Mouse (Mus musculus) T-helper 1 cell (primary cell): ENCODE measurements around the gene Zfp182.

Experiments used
- in situ Hi-C: fragments of 300-600 bp; cut with MboI, MseI; formaldehyde crosslinking; loops from one replicate; pipeline ENCODE4 v1.15.1; 2025; ENCODE audit warnings: high pct_unique_total_duplicates

The Zfp182 gene

GRCm38 (mm10) chrX:21061866-21062543 is at the start of gene Zfp182:
Gene Zfp182 (minus strand): TSS chrX:21062316.
- in situ Hi-C loops: no loop called here

- in situ Hi-C loops: no loop called here
Measured at GRCm38 (mm10) chrX:21089867-21090239, 27.7 kb upstream of the Zfp182 start.

GRCm38 (mm10) chrX:21088983-21089866 is 27.1 kb upstream of the Zfp182 start, which contains the start of gene Zfp300:
Gene Zfp300 (minus strand): TSS chrX:21089527.
- in situ Hi-C loops: no loop called here

- in situ Hi-C loops: no loop called here
Measured at GRCm38 (mm10) chrX:21088645-21088982, 26.5 kb upstream of the Zfp182 start.

- in situ Hi-C loops: no loop called here
Measured at GRCm38 (mm10) chrX:21068106-21068505, 6.0 kb upstream of the Zfp182 start, which contains the start of gene Spaca5. Gene Spaca5 (plus strand): TSS chrX:21068406.

GRCm38 (mm10) chrX:21062544-21062890 is 401 bp upstream of the Zfp182 start:
- in situ Hi-C loops: no loop called here

GRCm38 (mm10) chrX:21061460-21061859 is 656 bp downstream of the Zfp182 start:
- in situ Hi-C loops: no loop called here

GRCm38 (mm10) chrX:20980901-20981300 is 81.2 kb downstream of the Zfp182 start:
- in situ Hi-C loops: no loop called here
